Mouse (Mus musculus) limb, embryonic 14.5 days (tissue): ENCODE results near the gene Wars2. TPM values are rescaled to one million over a fixed set of nuclear protein-coding genes. Genes with fewer than 3 reads are reported as not detected.

Experiments
- ATAC-seq: fragments of 200-750 bp; cut with Nextera tagmentation; 2 replicates; pipeline ENCODE4 v1.8.0; 2017; ENCODE audit warnings: low read depth, moderate number of reproducible peaks, moderate TSS enrichment; ENCODE audit not compliant: low FRiP score
- DNase-seq: peaks from one replicate; pipeline ENCODE4 v3.0.0-alpha.2; 2015; ENCODE audit warnings: low spot score
- H3K27ac ChIP-seq: fragments of 300-500 bp; sonication (generic); replicated peaks from 2 replicates; pipeline ENCODE4 v1.5.1; 2014; ENCODE audit warnings: low read depth, mild to moderate bottlenecking, low read length, moderate library complexity, mixed read lengths
- H3K27me3 ChIP-seq: fragments of 300-500 bp; sonication (generic); 2 replicates; pipeline ENCODE4 v1.6.1; 2014; ENCODE audit warnings: low read length, mixed read lengths; ENCODE audit not compliant: control insufficient read depth, insufficient read depth
- H3K36me3 ChIP-seq: fragments of 300-500 bp; sonication (generic); 2 replicates; pipeline ENCODE4 v1.6.1; 2014; ENCODE audit warnings: mild to moderate bottlenecking, low read length, moderate library complexity, mixed read lengths; ENCODE audit not compliant: control insufficient read depth, insufficient read depth
- H3K4me1 ChIP-seq: fragments of 300-500 bp; sonication (generic); 2 replicates; pipeline ENCODE4 v1.6.1; 2014; ENCODE audit warnings: antibody characterized with exemption, low read length, mixed read lengths; ENCODE audit not compliant: control insufficient read depth, insufficient read depth
- H3K4me2 ChIP-seq: fragments of 300-500 bp; sonication (generic); replicated peaks from 2 replicates; pipeline ENCODE4 v1.6.1; 2014; ENCODE audit warnings: low read depth, mild to moderate bottlenecking, low read length, moderate library complexity; ENCODE audit not compliant: severe bottlenecking
- H3K4me3 ChIP-seq: fragments of 300-500 bp; sonication (generic); replicated peaks from 2 replicates; pipeline ENCODE4 v1.5.1; 2014; ENCODE audit warnings: low read length
- H3K9ac ChIP-seq: fragments of 300-500 bp; sonication (generic); 2 replicates; pipeline ENCODE4 v1.6.1; 2014; ENCODE audit warnings: mild to moderate bottlenecking, low read depth, low read length, moderate library complexity; ENCODE audit not compliant: severe bottlenecking
- H3K9me3 ChIP-seq: fragments of 300-500 bp; sonication (generic); 2 replicates; pipeline ENCODE4 v1.6.1; 2016; ENCODE audit warnings: low read length; ENCODE audit not compliant: control insufficient read depth
- POLR2A ChIP-seq: fragments of 200-500 bp; IDR thresholded peaks from 2 replicates; pipeline ENCODE4 v1.8.0; 2012; ENCODE audit warnings: inconsistent platforms, mild to moderate bottlenecking, moderate library complexity, borderline replicate concordance; ENCODE audit not compliant: insufficient read depth, insufficient read length; ENCODE audit errors: extremely low read depth
- WGBS: fragments of 180-500 bp; shearing (Covaris S2); extraction: QIAGEN DNeasy Blood & Tissue Kit; methylation state at CpG from one replicate; pipeline ENCODE4 v1.1.7; 2014; 5-methylcytosine and 5-hydroxymethylcytosine counted together
- polyA plus RNA-seq, 2 experiments: library from polyadenylated mRNA; depleted of rRNA in 1 of 2; stranded (reverse) in 1 of 2; unstranded in 1 of 2; fragments of >200 nt; fragmentation: Nextera tagmentation in 1 of 2; extraction: Ambion mirVana in 1 of 2; gene quantifications; 2 replicates each; pipeline versions ENCODE4 v1.2.1 to v1.2.3; 2012 to 2014

Gene Wars2
- polyA plus RNA-seq, 2 experiments = 8.7 to 10.9 TPM

- WGBS = 22% methylated on average over 9 of the region's 9 CpGs
- H3K4me2 ChIP-seq = peak overlapping the region; percentile 51
- peaks cover 23% of the 10 kb centered on the region for H3K4me1 ChIP-seq
- no peaks in the 10 kb centered on the region for H3K9me3 ChIP-seq
- DNase-seq (no peak), ATAC-seq (no peak)
- H3K36me3 ChIP-seq = peaks cover 2% of the 10 kb centered on the region; the same call in 1 of the 2 replicates
- peaks cover 7% of the 10 kb centered on the region; the same call in 1 of the 2 replicates for H3K27me3 ChIP-seq
- no peak for TF ChIP-seq POLR2A
- no peak overlapping the region for H3K4me3 ChIP-seq
- peak overlapping the region; percentile 45 for H3K27ac ChIP-seq
- H3K9ac ChIP-seq = no peak overlapping the region
Measured at GRCm38 (mm10) chr3:99263471-99263903, 122.6 kb downstream of the Wars2 start.

DNA sequence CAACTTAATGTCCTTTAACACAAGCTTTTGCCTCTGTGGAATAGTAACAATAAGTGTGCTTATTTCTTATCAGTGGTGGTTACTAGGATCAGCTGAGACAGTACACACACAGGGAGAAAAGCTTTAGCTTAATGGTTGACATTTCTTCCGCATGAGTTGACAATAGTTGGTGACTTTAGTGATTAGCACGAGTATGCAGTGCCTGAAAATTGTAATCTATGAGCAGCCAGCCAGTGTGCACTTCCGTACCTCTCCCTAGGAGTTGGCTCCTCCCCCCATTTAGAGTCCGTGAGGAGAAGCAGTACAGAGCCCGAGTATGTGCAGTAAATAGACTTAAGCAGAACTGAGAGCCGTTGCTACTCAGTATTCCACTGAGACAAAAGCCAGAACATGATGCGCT, 123.8 kb downstream of the Wars2 start:
- no peak overlapping the region for H3K4me3 ChIP-seq
- no peak overlapping the region for H3K27ac ChIP-seq
- DNase-seq (no peak), ATAC-seq (no peak)
- H3K4me1 ChIP-seq = peaks cover 20% of the 10 kb centered on the region
- H3K9me3 ChIP-seq = no peaks in the 10 kb centered on the region
- H3K4me2 ChIP-seq = no peak overlapping the region
- H3K27me3 ChIP-seq = peaks cover 5% of the 10 kb centered on the region; the same call in 1 of the 2 replicates
- H3K36me3 ChIP-seq = peaks cover 11% of the 10 kb centered on the region
- H3K9ac ChIP-seq = no peak overlapping the region
- 33% methylated on average over 7 of the region's 7 CpGs for WGBS
- no peak for TF ChIP-seq POLR2A

DNA sequence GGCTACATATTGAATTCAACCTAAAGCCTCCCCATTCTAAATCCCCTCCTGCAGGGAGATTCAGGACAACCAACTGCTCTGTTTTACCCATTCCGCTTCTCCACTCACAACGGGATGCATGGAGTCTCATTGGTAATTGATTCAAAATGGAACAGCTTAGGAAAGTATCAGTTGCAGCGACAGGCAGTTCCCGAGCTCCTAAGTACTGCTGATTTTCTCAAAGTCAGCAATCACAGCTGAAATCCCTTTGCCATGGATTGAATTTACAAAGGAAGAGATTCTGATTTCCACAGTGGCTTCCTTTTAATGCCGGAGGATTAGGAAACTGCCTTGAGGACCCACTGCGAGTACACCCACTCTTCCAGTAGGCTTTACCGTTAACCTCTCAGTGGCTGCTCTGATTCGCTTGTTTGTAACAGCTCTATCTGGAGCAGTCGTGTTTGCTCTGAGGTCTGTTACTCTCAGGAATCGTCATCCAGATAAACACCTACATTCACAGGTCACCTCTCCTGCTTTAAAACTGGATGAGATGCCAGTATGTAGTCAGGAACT, 126.0 kb downstream of the Wars2 start:
- DNase-seq (no peak), ATAC-seq (peak; percentile 53; the same call in 1 of the 2 replicates)
- WGBS = 38% methylated on average over 10 of the region's 10 CpGs
- peaks cover 16% of the 10 kb centered on the region; the same call in 1 of the 2 replicates for H3K4me1 ChIP-seq
- no peaks in the 10 kb centered on the region for H3K27me3 ChIP-seq
- peaks cover 27% of the 10 kb centered on the region for H3K36me3 ChIP-seq
- H3K9ac ChIP-seq = no peak overlapping the region
- H3K9me3 ChIP-seq = no peaks in the 10 kb centered on the region
- no peak overlapping the region for H3K4me2 ChIP-seq
- H3K4me3 ChIP-seq = no peak overlapping the region
- no peak overlapping the region for H3K27ac ChIP-seq
- TF ChIP-seq POLR2A = no peak

DNA sequence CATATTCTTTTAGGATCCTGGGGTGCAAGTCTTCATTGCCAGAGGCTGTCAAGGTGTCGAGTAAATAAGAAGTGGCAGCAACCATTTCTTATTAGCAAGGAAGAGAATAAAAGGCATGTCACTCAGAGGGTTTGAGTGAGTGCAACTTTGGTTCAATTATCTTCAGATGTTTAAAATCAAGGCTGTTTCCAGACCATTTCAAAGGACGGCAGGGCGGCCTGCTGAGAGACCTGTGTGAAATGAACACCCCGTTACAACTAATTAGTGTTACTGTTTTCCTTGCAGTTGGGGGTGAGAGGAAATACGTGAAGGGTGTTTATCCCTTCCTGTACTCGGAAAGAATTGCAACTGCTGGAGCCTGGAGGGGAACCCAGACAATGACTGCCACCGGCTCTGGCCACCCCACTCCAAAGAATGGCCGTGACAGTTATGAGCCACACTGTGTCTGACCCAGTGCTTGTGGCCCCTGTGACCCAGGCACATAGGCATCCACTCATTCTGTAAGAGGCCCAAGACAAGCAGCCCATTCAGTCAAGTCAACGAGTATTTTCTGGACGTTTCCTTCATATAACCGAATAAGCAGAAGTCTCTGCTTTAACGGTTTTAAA, 137.2 kb downstream of the Wars2 start:
- no peak for TF ChIP-seq POLR2A
- WGBS = 19% methylated on average over 12 of the region's 12 CpGs
- Histone ChIP-seq H3K27ac (no peak overlapping the region), H3K9me3 (no peaks in the 10 kb centered on the region), H3K36me3 (peaks cover 32% of the 10 kb centered on the region), H3K4me1 (peaks cover 30% of the 10 kb centered on the region), H3K4me3 (no peak overlapping the region), H3K27me3 (no peaks in the 10 kb centered on the region), H3K4me2 (no peak overlapping the region), H3K9ac (no peak overlapping the region)
- ATAC-seq = no peak
- DNase-seq = no peak

DNA sequence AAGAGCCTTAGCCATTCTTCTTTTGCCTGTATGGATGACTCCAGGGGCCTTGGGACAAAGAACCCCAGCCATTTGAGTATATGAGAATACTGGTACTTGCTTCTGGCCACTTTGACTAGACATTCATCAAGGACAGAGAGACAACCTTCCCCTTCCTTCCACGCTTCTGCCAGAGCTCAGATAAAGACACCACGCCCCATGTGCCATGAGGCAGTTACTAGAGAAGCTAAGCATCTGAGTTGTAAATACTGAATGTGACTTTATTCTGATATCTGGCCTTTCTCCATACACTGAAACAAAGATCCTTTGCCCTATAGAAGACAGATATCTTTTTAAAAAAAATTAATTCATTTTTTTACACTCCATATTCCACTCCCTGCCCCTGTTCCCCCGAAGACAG, 138.8 kb downstream of the Wars2 start:
- H3K9ac ChIP-seq = no peak overlapping the region
- no peaks in the 10 kb centered on the region for H3K27me3 ChIP-seq
- peaks cover 31% of the 10 kb centered on the region for H3K36me3 ChIP-seq
- peaks cover 30% of the 10 kb centered on the region for H3K4me1 ChIP-seq
- H3K4me3 ChIP-seq = no peak overlapping the region
- no peak overlapping the region for H3K4me2 ChIP-seq
- 80% methylated on average over 3 of the region's 3 CpGs for WGBS
- H3K27ac ChIP-seq = no peak overlapping the region
- no peak for DNase-seq
- TF ChIP-seq POLR2A = no peak
- ATAC-seq = no peak
- H3K9me3 ChIP-seq = no peaks in the 10 kb centered on the region
